Mouse (Mus musculus): ENCODE measurements around the gene Mylk2.
A peak's percentile ranks its signal among the peaks of the same experiment; 100 is the strongest.

Mylk2 gene

DNA sequence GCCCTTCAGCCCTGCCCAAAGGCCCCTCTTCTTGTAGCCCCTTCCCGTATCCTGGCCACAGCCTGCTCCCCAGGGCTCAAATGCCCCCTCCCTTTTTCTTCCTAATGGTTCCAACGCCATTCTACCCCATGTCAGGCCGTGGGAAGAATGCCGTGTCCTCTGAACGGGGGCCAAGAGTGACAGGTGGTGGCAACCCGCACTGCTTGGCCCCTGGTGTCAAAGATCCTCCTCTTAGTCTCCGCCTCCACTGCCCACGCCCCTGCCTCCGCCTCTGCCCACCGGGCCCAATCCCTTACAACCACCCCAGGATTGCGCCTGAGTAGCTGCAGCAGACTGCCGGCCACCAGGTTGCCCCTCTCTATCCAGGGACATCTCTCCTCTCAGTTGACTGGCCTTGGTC lies at the start of gene Mylk2:
Gene Mylk2, plus strand, starts transcription at position 322 of the 400 bp plus-strand sequence.
- DNase-seq (ENCODE audit: inconsistent age in 2 of 2, low spot score in 1 of 2), result peak in 1 of 2 experiments; percentile 18

DNA sequence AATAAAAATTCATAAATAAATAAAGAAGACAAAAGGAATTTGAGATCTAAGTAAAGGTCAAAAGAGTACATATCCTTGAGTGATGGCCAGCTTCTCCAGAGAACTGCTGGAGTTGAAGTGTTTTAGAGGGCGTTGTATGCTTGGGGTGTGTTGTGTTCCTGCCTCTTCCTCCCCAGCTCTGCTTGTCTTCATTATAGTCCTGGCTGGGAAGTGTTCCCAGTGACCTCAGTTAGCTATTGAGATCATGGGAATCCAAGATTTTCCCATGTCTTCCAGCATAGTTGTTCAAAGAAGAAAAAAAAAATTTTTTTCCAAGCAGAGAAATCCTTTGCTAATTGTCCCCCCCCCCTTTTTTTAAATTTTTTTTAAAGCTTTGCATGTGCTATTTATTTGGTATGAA lies 49.3 kb upstream of the Mylk2 start:
- DNase-seq (ENCODE audit: inconsistent age in 2 of 2, low spot score in 1 of 2), result no peak

DNA sequence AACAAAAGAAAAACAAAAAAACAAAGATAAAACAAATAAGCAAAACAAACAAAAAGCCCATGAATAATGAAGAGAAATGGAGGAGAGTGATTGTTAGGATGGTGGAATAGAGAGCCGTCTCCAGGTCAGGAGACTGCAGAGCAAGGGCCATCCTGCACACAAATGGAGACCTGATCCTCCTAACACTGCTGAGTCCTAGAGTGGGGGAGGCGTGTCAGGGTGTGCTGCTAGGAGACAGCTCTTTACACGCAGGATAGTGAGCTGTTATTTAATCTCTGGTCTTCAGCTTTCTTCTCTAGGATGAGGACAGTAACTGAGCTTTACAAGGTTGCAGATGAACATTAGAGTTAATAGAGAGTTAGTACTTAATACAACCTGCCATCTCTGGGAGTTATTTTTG lies 48.5 kb upstream of the Mylk2 start:
- no peak for DNase-seq (ENCODE audit: inconsistent age in 2 of 2, low spot score in 1 of 2)

DNA sequence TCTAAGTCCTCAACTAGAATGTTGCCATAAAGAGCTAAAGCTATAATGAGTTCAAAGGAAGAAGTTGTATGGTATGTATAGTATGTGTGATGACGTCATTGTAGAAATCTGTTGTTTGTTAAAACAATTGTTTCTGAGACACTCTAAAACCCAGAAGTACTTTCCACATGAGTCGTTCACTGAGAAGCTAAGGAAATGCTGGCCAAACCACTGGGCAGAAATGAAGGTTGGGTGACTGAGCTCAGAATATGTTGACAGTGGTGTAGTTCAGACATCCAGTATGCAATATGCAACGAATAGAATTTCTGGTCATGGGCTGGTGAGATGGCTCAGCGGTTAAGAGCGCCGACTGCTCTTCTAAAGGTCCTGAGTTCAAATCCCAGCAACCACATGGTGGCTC lies 47.8 kb upstream of the Mylk2 start:
- DNase-seq (ENCODE audit: inconsistent age in 2 of 2, low spot score in 1 of 2), result no peak

DNA sequence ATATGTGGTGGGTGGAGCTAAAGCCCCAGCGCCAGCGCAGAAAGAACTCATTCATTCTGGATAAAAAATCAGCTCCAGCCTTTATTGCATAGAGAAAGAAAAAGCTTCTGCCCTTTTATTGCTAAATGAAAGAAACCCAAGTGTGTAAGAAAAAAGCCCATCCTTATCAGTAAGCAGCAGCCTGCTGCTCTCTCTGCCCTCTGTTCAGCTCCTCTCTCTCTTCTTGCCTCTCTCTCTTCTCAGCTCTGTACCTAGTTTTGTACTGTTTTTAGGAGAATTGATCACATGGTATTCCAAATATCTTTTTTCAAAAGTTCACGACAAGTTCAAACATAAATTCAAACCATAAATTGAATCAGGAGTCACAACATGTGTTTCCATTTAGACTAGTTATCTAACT lies 32.9 kb upstream of the Mylk2 start:
- DNase-seq (ENCODE audit: inconsistent age in 2 of 2, low spot score in 1 of 2), result no peak

DNA sequence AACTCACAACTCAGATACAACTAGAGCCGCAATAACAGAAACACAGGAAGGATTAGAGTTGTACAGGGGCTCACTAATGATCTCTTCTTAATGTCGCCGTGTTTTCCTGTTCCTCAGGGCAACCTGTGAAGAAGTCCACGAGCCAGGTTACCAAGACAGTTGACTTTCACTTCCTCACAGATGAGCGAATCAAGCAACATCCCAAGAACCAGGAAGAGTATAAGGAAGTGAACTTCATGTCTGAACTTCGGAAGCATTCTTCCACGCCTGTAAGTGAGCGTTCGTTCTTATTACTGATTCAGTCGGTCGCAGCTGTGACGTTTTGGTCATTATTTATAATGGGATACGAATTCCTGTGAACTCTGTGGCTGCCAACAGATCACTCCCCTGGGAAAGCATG lies 30.3 kb upstream of the Mylk2 start:
- DNase-seq (ENCODE audit: inconsistent age in 2 of 2, low spot score in 1 of 2), result no peak

DNA sequence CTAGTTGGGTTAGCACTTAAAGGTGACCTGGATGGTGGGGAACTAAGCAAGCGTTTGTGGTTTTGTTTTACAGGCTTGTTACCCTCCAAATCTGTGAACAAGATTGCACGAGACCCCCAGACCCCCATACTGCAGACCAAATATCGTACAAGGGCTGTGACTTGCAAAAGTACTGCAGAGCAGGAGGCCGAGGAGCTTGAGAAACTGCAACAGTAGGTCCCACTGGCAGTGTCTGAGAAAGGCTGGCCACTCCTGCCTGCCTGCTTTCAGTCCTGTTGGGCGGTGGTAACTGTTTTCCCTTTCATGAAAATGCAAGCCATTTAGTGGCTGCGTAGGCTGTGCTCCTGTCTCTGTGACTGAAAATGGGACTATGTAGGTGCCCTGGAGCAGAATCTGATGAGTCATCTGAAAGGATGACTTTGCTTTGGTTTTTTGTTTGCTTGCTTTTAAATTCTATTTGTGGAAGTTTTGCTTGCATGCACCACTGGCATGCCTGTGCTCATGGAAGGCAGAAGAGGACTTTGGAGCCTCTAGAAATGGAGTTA lies 27.0 kb upstream of the Mylk2 start:
- no peak for DNase-seq (ENCODE audit: inconsistent age in 2 of 2, low spot score in 1 of 2)

DNA sequence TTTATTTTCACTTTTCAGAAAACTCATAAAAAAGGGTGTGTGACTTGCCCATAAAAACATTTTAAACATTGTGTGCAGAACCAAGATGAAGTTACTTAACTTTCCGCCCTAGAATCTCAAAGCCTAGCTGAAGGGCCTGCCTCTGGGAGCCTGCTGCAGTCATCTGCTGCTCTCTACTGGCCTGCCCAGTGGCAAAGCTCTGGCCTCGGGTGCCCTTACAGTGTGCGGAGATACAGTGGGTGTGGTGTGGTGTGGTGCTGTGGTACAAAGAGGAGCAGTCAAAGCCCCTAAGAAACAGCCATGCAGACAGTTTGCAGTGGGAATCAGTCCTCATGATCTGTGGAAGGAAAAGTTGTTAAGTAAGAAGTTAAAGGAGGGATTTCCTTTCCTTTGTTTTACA lies 23.9 kb upstream of the Mylk2 start:
- no peak for DNase-seq (ENCODE audit: inconsistent age in 2 of 2, low spot score in 1 of 2)

DNA sequence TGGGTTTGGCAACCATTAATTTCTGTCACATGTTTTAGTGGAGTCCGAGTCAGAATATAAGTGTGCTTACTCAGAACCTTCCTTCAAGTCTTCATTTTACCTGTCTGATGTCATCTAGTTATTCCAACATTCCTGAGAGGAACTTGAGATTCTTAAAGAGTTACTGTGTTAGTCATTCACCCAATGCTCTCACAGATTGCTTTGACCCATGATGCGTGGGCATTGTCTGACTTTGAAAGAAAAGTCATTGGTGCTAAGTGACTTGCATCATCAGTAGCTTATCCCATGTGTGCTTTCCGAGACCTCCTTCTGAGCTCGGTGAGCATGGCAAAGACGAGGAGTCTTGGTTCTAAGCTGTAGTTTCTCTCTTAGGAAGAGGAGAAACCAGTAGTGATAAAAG lies 22.4 kb upstream of the Mylk2 start:
- DNase-seq (ENCODE audit: inconsistent age in 2 of 2, low spot score in 1 of 2), result no peak

DNA sequence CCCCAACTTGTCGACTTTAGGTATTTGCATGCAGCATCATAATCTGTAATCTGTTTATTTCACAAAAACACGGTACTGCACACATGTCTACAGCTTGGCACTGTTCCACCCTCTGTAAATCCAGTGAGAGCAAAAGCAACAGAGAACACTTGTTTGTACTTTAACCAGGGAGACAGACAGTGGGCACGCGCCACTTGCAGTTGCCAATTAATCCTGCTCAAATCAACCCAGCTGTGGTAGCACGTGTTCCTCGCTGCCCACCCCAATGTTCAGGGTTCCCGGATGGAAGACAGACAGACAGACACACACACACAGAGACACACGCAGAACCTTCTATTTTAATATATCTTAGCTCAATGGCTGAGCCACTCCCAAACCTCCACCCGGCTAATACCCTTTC lies 15.3 kb upstream of the Mylk2 start:
- DNase-seq (ENCODE audit: inconsistent age in 2 of 2, low spot score in 1 of 2), result no peak

DNA sequence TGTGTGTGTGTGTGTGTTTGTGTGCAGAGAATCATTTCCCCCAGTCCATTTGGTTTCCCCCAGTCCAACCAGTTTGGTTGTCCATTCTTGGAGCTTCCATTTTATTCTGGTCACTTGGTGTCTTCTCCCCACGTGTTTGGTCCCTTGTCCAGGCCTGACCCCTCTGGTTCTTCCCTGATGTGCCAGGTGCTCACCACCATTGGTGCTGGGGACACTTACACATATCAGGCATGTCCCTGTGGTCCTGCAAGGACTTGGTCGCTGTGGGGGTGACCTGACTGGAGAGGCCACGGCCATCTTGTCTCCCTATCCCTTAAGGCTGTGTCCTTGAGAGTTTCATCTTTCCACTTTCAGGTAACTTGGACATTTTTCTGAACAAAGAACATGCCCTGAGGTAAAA lies 14.2 kb upstream of the Mylk2 start:
- DNase-seq (ENCODE audit: inconsistent age in 2 of 2, low spot score in 1 of 2), result no peak

DNA sequence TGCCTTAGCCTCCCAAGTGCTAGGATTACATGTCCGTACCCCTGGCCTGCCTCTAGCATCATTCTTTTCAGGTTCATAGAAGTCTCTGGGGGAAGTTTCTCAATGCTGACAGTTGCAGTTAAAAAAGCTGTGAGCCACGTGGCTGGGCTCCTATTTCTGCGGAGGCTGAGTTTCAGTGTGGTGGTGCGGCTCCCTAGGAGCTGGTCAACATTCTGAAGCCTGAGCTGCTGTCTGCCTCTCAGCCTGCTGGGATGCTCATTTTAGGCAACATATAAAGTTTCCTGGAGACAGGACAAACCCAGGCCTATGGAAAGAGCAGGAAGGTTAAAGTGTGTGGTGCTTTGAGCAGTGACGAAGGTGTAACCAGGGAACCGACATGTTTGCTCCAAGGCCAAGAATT lies 12.1 kb upstream of the Mylk2 start:
- DNase-seq (ENCODE audit: inconsistent age in 2 of 2, low spot score in 1 of 2), result no peak

DNA sequence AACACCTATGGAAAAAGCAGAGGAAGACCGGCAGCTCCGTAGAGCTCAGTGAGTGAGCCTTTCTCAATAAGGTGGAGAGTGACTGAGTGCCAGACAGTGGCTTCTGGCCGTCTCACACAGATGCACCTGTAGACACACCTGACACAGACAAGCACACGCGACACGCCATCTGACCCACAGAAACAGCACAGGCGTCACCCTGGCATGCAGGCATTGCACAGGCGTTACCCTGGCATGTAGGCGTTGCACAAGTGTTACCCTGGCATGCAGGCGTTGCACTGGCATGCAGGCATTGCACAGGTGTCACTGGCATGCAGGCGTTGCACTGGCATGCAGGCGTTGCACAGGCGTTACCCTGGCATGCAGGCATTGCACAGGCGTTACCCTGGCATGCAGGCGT lies 9.9 kb upstream of the Mylk2 start:
- DNase-seq (ENCODE audit: inconsistent age in 2 of 2, low spot score in 1 of 2), result no peak

DNA sequence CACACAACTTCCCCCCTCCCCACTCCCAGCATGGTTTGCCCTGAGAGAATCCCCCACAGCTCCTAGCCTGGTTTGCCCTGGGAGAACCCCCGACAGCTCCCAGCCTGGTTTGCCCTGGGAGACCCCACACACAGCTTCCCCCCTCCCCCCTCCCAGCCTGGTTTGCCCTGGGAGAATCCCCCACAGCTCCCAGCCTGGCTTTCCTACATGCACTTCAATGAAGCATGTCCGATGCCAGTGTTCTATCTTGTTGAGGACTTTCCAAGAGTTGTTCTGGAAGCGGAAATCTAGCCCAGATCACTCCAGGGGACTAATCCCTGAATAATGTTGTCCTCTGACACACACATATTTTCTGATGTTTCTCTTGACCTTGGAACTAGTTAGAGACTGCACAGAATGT lies 8.5 kb upstream of the Mylk2 start:
- no peak for DNase-seq (ENCODE audit: inconsistent age in 2 of 2, low spot score in 1 of 2)

DNA sequence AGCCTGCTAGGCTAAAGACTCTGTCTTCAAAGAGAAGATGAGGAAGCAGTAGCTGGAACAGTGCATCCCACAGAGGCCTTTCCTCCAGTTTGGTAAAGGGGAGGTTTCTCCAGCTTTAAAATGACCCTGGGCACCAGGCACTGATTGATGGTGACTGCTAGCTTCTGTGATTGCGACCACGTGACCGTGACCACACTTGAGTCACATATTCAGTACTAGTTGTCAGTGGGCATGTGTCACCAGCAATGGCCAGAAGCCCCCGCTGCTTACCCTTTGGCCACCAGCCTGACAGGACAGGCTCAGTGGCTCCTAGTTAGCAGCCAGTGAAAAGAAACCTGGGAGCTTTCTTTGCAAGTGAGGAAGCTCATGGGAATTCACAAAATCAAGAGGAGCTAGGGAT lies 7.6 kb upstream of the Mylk2 start:
- peak; percentile 88 to 92 for DNase-seq (ENCODE audit: inconsistent age in 2 of 2, low spot score in 1 of 2)

DNA sequence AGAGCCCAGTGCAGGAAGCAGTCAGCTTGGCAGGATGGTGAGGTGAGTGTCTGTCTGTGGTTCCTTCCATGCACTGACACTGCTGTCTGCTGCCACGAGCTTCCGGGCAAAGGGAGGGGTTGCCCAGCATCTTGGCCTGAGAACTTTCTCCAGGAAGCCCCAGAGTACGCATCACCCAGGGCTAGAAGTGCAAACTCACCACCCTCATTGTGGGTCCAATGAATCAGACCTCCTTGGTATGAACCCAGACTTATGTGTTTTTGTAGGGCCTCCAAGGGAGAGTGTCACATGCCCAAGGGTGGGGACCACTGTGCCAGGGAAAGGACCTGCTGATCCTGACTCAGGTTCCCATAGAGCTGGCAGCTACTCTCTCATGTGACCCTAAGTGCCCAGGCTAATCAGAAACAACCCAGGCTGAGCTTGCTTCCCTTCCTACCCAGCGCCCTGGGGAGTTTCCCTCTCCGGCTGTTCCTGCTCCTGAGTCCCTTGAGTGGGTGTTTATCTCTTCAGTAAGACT lies 7.0 kb upstream of the Mylk2 start:
- DNase-seq (ENCODE audit: inconsistent age in 2 of 2, low spot score in 1 of 2), result peak in 1 of 2 experiments; percentile 50

DNA sequence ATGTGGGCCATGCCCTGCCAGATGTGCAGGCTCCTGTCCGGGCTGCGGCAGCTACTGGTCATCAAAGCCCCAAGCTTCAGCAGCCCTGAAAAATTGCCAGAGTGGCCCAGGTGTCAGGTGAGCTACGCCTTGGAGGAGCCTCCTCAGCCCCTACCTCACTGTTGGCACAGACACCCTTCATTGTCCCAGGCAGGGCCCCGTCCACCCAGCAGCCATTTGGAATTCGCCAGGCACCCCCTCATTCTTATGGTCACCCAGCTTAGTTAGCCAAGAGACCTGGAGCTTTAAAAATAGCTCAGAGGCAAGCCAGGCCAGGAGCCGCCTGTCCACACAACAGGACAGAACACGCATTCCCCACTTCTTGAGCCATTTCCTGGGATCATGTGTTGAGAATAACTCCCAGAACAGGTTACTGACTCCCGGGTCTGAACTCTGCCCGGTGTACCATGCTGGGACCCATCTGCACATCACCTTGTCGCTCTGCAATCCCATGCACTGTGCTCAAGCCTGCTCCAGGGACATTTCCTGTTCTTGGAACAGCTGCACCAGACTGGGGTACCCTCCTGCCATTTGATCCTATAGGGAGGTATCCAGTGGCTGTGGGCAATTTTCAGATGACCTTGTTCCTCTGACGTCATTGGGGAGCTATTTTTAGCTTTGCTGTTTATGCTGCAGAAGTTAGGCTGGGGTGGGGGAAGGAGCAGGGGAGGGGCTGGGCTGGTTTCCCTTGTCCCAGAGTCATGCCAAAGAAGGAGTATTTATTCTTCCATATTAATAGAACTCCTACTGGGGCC lies 5.9 kb upstream of the Mylk2 start:
- DNase-seq (ENCODE audit: inconsistent age in 2 of 2, low spot score in 1 of 2), result peak in 1 of 2 experiments; percentile 54

DNA sequence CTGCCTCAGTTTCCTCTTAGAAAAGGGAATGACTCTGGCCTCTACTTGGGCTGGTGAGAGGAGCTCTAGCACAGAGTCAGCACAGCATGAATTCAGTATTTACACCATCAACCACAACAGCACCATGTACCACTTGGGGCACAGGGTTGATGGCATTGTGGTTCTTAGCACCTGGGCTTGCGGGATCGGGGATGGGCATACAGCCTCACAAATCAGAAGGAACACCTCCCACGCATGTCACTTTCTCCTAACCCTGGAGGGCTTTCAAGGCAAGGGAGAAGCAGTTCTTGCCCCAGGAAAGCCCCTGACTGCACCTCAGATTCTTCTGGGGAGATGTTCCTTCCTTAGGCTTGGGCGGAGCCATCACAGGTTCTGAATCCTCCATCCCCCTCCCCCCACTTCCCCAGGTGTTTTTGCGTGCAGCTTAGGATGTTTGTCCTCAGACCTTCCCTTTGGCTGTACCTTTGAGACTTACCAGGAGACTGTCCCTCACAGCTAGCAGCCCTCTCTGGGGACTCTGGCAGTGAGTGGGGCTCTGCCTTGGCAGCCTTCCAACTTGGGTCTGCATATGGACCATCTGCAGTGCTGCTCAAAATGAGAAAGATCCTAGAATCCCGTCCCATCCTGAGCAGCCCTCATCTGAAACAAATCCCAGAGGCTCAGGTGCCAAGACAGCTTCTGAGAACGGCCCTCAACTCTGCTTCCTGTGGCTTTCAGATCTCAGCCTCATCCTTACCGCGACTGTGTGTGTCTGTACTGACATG lies 4.7 kb upstream of the Mylk2 start:
- peak in 1 of 2 experiments; percentile 28 for DNase-seq (ENCODE audit: inconsistent age in 2 of 2, low spot score in 1 of 2)

DNA sequence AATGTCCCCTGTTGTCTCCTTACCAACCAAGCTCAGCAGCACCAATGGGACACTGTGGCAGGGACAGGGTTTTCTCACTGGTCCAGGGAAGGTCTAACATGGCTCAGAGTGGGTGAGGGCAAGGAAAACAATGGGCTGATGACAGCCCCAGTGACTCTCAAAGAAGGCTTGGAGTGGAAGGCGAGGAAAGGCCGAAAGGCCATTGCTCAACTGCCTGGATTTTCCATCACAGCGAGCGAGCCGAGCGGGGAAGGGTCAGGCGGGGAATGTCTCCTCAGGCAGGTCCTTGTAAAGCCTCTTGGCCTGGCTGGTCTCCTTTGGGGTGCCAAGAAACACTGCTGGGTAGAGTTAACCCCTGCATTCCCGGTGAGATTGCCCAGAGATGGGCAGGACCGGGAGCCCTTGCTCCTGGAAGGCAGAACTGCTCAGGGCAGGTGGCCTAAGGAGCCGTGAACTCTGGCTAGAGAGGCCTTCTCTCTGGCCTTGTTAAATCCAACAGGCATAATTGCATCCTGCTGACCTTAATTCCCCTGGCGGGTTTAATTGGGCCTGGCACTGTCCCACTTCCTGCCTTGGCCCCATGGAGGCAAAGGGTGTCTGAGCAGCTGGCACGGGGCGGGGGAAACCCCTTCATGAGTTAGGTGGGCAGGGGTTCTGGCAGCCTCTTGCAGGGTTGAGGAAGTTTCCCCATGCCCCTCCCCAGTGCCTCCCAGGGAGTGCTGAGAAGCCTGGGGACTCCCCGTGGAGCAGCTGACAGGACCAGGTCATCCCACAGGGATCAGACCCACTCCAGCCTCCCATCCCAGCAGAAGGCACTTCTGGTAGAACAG lies 3.8 kb upstream of the Mylk2 start:
- peak in 1 of 2 experiments; percentile 19 for DNase-seq (ENCODE audit: inconsistent age in 2 of 2, low spot score in 1 of 2)

DNA sequence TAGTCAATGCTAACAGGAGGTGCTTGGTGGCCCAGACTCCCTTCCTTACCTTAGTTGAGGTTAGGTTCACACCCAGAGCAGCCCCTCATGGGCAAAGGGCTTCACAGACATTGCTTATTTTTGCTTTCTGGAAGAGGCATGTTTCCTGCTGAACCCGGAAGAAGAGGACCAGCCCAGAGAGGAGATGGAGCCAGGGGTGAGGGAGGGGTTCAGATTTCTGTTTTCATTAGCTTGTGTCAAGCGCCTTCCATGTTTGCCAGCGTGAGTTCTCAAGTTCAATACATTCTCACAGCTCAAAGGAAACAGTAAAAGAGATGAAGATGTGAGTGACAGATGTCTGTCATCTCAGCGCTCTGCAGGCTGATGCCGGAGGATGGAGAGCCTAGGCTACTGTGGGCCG lies 1.3 kb upstream of the Mylk2 start:
- no peak for DNase-seq (ENCODE audit: inconsistent age in 2 of 2, low spot score in 1 of 2)

DNA sequence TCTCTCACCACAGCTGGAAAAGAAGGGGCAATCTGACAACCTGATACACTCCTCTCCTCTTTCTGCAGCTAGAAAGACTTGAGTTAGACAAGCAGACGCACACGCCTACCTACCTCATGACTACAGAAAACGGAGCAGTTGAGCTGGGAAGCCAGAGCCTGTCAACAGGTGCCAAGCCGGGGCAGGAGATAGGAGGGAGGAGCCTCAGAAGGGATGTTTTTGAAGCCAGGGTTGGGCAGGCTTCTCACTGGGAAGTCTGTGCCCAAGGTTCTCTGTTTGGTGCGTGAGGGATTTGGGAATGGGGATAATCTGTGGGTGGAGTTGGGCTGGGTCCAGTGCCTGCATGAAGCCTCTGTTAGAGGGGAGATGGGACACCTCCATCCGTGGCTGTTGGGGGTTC lies 280 bp downstream of the Mylk2 start:
- DNase-seq (ENCODE audit: inconsistent age in 2 of 2, low spot score in 1 of 2), result no peak
